Mouse (Mus musculus): ENCODE measurements around the gene Atp2b2.

Atp2b2 gene

DNA sequence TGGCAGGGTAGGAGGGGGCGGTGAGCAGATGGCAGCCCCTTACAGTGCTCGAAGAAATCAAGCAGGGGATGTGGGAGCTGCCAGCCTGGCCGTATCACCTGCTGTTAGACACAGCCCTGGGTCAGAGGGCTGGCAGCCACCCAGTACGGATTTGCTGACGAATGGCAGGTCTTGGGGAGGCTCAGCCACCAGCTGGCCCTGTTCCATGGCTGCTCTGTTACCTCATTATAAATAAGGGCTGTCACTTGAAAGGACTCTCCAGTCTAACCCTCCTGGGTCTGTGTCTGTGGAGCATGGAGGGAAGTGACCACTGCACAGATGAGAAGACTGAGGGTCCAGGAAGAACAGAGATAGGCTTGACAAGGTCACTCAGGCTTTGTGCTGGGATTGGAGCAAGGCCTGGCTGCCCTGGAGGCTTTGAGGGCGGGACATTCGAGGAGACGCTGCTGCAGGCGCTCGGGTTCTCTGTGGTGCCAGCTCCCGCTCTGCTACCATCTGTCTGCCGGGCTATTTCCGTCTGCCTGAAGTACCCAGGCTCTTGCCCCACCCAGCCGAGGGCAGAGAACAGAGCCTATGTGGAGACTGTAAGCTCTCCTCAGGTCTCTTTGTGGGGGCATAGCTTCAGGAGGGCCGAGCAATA lies 181.6 kb downstream of the Atp2b2 start:
- DNase-seq (ENCODE audit: extremely low spot score, low read depth, low spot score) = no peak

GRCm38 (mm10) chr6:113860023-113860734 lies 182.2 kb downstream of the Atp2b2 start:
- no peak for DNase-seq (ENCODE audit: extremely low spot score, low read depth, low spot score)

- no peak for DNase-seq (ENCODE audit: extremely low spot score, low read depth, low spot score)
These were observed 184.1 kb downstream of the Atp2b2 start for GRCm38 (mm10) chr6:113858317-113858716.

DNA sequence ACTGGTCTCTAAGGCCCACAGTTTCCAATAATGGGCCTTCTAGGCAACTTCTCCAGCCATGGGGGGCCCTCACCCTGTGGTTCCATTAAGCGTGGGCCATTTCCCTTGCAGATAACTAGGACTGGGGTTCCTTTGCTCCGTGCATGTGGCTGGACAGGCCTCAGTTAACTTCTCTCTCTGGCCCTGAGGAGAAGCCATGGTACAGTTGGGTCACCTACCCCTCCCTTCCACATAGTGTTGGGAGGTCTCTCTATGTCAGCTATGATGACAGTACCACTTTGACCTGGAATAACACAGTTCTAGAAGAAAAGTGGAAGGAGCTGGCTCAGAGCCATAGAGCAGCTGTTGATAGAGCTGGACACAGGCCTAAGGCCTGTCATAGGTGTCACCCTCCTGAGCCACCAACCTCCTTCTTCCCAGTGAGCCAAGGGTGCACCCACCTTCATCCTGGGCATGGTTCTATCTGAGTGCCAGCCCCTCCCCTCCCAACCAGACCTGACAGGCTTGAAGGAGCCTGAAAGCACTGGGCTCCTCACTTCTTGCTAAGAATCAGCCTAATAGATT lies 185.0 kb downstream of the Atp2b2 start:
- no peak for DNase-seq (ENCODE audit: extremely low spot score, low read depth, low spot score)

GRCm38 (mm10) chr6:113856790-113857189 lies 185.6 kb downstream of the Atp2b2 start:
- DNase-seq (ENCODE audit: extremely low spot score, low read depth, low spot score) = no peak

DNA sequence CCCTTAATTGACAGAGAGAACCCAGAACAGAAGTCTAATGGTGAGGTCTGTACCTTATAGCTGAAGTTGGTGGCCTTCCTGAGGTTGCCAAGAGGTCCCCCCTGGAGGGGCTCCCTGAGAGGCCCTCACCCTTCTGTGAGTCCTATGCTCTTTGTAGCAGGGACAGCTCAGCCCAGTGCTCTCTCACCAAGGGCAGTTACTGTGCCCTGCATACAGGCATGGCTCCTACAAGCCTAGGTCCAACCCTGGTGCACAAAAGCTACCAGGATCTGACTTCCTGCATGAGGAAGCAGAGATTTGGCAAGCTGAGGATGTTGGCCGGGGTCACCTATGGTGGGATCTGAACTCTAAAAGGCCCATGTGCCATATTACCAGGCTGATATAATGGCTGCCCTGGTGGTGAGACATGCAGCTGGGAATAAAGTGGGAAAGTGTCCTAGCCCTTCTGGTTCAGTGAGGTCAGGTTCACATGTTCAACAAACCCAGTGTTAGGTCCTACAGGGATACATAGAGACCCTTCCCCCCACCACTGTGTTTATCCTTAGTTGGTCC lies 186.2 kb downstream of the Atp2b2 start:
- DNase-seq (ENCODE audit: extremely low spot score, low read depth, low spot score) = no peak

GRCm38 (mm10) chr6:113855581-113855980 lies 186.8 kb downstream of the Atp2b2 start:
- no peak for DNase-seq (ENCODE audit: extremely low spot score, low read depth, low spot score)

GRCm38 (mm10) chr6:113852318-113852717 lies 190.1 kb downstream of the Atp2b2 start:
- DNase-seq (ENCODE audit: extremely low spot score, low read depth, low spot score) = peak; percentile 91

- no peak for DNase-seq (ENCODE audit: extremely low spot score, low read depth, low spot score)
These were observed 192.6 kb downstream of the Atp2b2 start for GRCm38 (mm10) chr6:113849819-113850218.

DNA sequence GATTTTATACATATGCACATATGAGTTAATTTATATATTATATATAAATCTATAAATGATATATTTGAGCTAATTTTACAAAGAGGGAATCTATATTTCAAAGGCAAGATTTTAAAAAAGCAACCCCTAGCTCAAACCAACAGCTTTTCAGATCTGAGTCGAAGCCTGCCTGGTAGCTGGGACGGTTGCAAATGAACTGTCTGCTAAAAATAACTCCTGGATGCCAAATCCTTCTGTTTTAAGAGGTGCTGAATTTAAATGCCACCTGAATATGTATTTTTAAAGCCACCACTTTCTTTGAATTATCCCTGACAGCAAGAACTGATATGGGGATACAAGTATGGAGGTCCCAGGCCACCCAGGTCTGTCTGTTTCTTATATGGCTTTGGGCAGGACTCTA lies 193.8 kb downstream of the Atp2b2 start:
- DNase-seq (ENCODE audit: extremely low spot score, low read depth, low spot score) = no peak

GRCm38 (mm10) chr6:113847092-113847491 lies 195.3 kb downstream of the Atp2b2 start:
- no peak for DNase-seq (ENCODE audit: extremely low spot score, low read depth, low spot score)

GRCm38 (mm10) chr6:113843248-113843647 lies 199.2 kb downstream of the Atp2b2 start:
- peak; percentile 6 for DNase-seq (ENCODE audit: extremely low spot score, low read depth, low spot score)

DNA sequence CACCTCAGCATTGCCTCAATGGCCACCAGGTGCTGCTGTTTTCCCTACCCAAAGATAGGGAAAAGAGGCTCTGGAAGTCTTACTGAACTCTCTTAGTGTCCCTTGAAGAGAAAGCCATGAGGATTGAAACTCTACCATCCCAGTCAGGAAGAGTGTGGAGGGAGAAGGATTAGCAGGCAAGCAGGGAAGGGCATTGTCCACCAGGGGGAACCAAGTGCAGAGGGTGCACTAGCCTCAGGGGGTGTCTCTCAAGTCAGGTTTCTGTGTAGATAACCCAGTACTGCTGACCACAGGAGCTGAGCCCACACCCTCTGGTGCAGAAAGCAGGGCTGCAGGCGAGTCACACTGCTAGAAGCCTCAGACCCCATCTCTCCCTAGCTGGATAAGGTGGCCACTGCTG lies 203.9 kb downstream of the Atp2b2 start:
- DNase-seq (ENCODE audit: extremely low spot score, low read depth, low spot score) = no peak

DNA sequence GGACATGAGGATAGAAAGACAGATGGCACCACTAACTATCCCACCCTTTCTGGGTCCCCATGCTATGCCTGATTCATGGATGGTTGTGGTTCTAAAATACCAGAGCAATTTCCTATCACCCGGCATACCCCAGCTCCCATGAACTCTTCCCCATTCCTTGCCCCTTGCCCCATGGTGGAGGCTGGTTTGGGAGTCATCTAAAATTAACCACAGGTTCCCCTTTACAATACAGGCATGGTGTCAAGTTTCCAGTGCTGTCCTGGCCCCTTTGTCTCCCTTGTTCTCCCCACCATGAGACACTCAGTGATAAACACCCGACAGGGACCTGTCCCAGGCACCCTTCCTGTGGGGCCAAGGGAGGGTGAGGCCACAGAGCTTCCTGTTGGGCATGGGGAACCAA lies 204.7 kb downstream of the Atp2b2 start:
- no peak for DNase-seq (ENCODE audit: extremely low spot score, low read depth, low spot score)

DNA sequence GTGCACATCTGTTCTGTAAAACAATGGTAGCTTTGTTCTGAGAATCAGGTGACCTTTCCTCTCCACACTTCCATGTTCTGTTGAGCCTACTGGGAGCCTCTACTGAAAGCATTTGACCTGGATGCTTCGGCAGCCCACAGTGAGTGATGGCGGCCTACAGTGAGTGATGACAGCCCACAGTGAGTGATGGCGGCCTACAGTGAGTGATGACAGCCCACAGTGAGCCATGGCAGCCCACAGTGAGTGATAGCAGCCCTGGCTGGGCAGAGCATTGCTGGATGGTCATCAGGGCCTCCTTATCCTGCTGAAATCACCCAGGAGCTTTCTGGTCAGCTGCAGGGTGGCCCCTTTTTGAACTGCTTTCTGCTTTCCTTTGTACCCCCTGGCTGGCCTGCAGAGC lies 205.9 kb downstream of the Atp2b2 start:
- DNase-seq (ENCODE audit: extremely low spot score, low read depth, low spot score) = no peak

DNA sequence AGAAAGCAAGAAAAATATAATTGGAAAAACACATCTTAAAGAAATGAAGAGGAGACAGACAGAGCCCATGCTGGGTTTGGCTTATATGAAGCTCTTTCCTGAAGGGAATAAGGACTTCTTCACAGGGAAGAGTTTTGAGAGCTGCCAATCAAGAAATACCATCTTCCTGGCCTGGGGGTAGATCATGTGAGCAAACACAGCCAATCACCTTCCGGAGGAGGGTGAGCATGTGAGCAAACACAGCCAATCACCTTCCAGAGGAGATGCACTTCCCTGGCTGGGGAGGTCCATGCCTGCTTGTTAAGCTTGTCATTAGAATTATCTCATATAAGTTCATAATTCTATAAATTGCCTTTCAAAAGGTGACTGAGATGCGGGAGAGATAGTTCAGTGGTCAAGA lies 211.9 kb downstream of the Atp2b2 start:
- DNase-seq (ENCODE audit: extremely low spot score, low read depth, low spot score) = no peak

- no peak for DNase-seq (ENCODE audit: extremely low spot score, low read depth, low spot score)
These were observed 215.1 kb downstream of the Atp2b2 start for GRCm38 (mm10) chr6:113827309-113827708.

DNA sequence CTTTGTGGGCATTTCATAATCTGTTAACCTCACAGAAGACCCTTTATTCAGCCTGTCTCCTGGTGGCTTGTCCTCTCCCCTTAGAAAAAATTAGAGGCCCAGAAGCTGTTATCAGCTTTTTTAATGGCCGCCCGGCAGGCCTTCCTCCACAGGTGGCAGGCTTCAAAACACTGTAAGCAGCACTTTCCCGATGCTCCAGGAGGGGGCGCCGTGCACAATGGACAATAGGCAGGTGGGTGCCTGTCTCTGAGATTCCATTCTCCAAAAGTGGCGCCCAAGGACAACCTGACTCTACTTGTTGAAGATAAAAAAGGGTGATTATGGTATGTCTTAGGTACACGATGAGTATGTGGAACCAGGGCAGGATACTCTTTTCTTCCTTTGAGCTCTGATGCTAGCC lies 220.0 kb downstream of the Atp2b2 start:
- DNase-seq (ENCODE audit: extremely low spot score, low read depth, low spot score) = no peak

DNA sequence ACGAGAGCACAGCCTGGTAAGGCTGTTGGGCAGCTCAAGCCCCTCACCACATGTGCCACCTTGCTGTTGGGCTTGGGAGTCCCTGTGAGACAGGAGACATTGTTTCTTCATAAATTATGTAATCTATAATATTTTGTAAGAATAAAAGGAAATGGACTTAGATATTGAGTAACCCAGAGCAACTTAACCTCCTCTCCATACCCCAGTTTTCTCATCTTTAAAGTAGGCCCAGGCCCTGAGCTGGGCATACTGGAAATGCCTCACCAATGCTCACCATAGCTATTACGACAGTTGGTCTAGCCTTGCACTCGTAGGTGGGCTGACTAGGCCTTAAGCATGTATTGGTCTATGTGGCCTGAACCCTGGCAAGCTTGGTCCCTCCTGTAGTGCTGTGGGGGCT lies 225.7 kb downstream of the Atp2b2 start:
- no peak for DNase-seq (ENCODE audit: extremely low spot score, low read depth, low spot score)

DNA sequence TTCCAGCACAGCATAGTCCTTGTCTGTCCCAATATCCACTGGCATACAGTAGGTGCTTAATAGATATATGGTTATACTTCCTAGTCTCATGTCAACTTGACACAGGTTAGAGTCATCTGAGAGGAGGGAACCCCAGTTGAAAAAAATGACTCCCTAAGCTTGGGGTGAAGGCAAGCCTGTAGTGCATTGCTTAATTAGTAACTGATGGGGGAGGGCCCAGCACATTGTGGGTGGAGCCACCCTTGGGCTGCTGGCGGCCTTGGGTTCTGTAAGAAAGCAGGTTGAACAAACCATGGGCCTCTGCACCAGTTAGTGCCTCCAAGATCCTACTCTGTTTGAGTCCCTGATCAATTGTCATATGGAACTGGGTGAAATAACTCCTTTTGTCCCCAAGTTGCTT lies 231.0 kb downstream of the Atp2b2 start:
- DNase-seq (ENCODE audit: extremely low spot score, low read depth, low spot score) = no peak

- no peak for DNase-seq (ENCODE audit: extremely low spot score, low read depth, low spot score)
These were observed 231.7 kb downstream of the Atp2b2 start for GRCm38 (mm10) chr6:113810667-113811066.

DNA sequence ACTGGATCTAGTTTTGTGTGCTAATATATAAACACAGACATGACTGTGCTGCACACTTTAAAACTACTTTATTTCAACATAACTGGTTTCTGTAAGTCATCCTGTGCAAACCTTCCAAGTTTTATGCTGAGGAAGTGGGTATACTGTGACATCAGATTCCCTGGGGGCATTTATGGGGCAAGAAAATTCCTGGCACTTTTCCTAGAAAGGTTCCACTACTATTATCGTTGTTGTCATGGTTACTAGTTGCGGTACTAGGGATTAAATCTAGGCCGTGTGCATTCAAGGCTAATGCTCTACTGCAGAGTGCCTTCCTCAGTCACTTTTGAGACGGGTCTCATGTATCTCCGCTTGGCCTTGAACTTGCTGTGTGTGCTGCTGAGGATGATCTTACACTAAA lies 236.2 kb downstream of the Atp2b2 start:
- DNase-seq (ENCODE audit: extremely low spot score, low read depth, low spot score) = no peak

Data from hindlimb bud, embryonic 11.5 days (tissue).